Comparison of ENCODE assay signal across 13 mouse cellular contexts in the genomic region with DNA sequence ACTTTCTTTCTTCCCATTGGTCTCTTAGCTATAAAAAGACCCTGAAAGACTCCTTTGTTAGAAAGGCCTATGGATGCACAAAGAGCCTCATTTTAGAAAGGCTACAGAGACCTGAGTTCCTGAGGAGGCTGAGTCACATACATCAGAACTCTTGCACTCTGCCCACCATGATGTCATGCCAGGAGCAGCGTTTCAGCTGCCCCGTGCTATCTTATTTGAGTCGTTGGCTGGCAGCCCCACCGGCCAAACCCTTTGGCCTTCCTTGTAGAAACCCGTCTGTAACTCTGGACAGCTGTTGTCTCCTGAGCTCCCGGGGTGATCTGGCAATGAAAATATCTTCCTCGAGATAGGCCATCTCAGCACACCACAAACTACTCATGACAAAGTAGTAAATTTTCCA. TPM values are rescaled to one million over a fixed set of nuclear protein-coding genes. Genes with fewer than 3 reads are reported as not detected.
DNase-seq lines count a peak whose midpoint lies in the region; ATAC-seq and TF ChIP-seq lines count a peak whose summit lies in the region.
"Had no signal": no experiment of that assay in that cellular context is flagged by ENCODE, and none has a peak within 500 bp of the region (broad histone marks: within the 10 kb centered on the region; RNA-seq: fewer than 3 reads in every experiment).

No protein-coding gene starts in this region.

- ATAC-seq in hindbrain, embryonic 11.5 days (ENCODE audit: low FRiP score): no peak
- no peak for ATAC-seq in heart, embryonic 13.5 days (ENCODE audit: extremely low read depth, insufficient number of reproducible peaks, low FRiP score, low TSS enrichment)
- no peak for ATAC-seq in stomach, postnatal 0 days (ENCODE audit: low FRiP score, low TSS enrichment)
- no peak for ATAC-seq in CD4-positive, CD25-positive, alpha-beta regulatory T cell, adult 4 months

- peaks cover 10% of the 10 kb centered on the region for H3K4me1 ChIP-seq in hindbrain, embryonic 10.5 days (replicated peaks)
- no peaks in the 10 kb centered on the region for H3K4me1 ChIP-seq in hindbrain, embryonic 11.5 days (replicated peaks; ENCODE audit: control insufficient read depth, insufficient read depth, low read length)
- peaks cover 11% of the 10 kb centered on the region for H3K4me1 ChIP-seq in heart, embryonic 13.5 days
- no peaks in the 10 kb centered on the region for H3K4me1 ChIP-seq in stomach, postnatal 0 days (replicated peaks; ENCODE audit: control insufficient read depth, insufficient read depth)

- TF ChIP-seq EP300 in stomach, postnatal 0 days (optimal IDR thresholded peaks at IDR 0.05): no peak

- H3K9ac ChIP-seq in hindbrain, embryonic 11.5 days (ENCODE audit: low read depth, low read length): no peak overlapping the region
- H3K9ac ChIP-seq in heart, embryonic 13.5 days: no peak overlapping the region
- H3K9ac ChIP-seq in stomach, postnatal 0 days (ENCODE audit: low read length): no peak overlapping the region
- H3K9ac ChIP-seq: hindbrain, embryonic 15.5 days; liver, embryonic 14.5 days had no signal

- H3K27ac ChIP-seq in hindbrain, embryonic 10.5 days: 0 out of 2 replicates have a peak overlapping the region, but pooled peaks have one; percentile 70
- H3K27ac ChIP-seq in hindbrain, embryonic 11.5 days (ENCODE audit: low read depth, low read length): no peak overlapping the region
- peak overlapping the region; percentile 70 for H3K27ac ChIP-seq in heart, embryonic 13.5 days (replicated peaks)
- H3K27ac ChIP-seq in stomach, postnatal 0 days (replicated peaks): no peak overlapping the region
- H3K27ac ChIP-seq: hindbrain, embryonic 15.5 days; liver, embryonic 14.5 days had no signal

- DNase-seq in hindbrain, embryonic 10.5 days (ENCODE audit: low spot score): no peak
- no peak for DNase-seq in hindbrain, embryonic 11.5 days (ENCODE audit: low spot score)
- DNase-seq in ovary, postnatal 36 days (ENCODE audit: low spot score): peak; percentile 26
- no peak for DNase-seq in ovary, postnatal 10 days (ENCODE audit: low spot score)
- peak; percentile 24 for DNase-seq in stomach, postnatal 0 days (ENCODE audit: low spot score)
- DNase-seq in testis, postnatal 14 days (ENCODE audit: low spot score): no peak
- DNase-seq: cerebellum, adult 8-10 months; retina, postnatal 1 day; thymus, postnatal 25 days had no signal

- no peaks in the 10 kb centered on the region for H3K9me3 ChIP-seq in hindbrain, embryonic 10.5 days
- H3K9me3 ChIP-seq in hindbrain, embryonic 11.5 days (ENCODE audit: control insufficient read depth, low read length): no peaks in the 10 kb centered on the region
- H3K9me3 ChIP-seq in heart, embryonic 13.5 days: no peaks in the 10 kb centered on the region
- no peaks in the 10 kb centered on the region for H3K9me3 ChIP-seq in stomach, postnatal 0 days (ENCODE audit: control insufficient read depth, low read length)
- H3K9me3 ChIP-seq: hindbrain, embryonic 15.5 days had no signal

- no peak overlapping the region for H3K4me3 ChIP-seq in hindbrain, embryonic 10.5 days
- H3K4me3 ChIP-seq in hindbrain, embryonic 11.5 days (ENCODE audit: low read depth, low read length): no peak overlapping the region
- H3K4me3 ChIP-seq in heart, embryonic 13.5 days: no peak overlapping the region
- H3K4me3 ChIP-seq in stomach, postnatal 0 days (ENCODE audit: low read depth, low read length): no peak overlapping the region
- H3K4me3 ChIP-seq: hindbrain, embryonic 15.5 days had no signal

- 75% methylated on average over 7 of the region's 7 CpGs for WGBS in hindbrain, embryonic 10.5 days
- WGBS in hindbrain, embryonic 11.5 days: 74% methylated on average over 7 of the region's 7 CpGs
- WGBS in heart, embryonic 13.5 days: 33% methylated on average over 7 of the region's 7 CpGs
- 55% methylated on average over 7 of the region's 7 CpGs for WGBS in stomach, postnatal 0 days

- no peak overlapping the region for H3K4me2 ChIP-seq in hindbrain, embryonic 11.5 days (replicated peaks; ENCODE audit: low read depth, low read length)
- H3K4me2 ChIP-seq in heart, embryonic 13.5 days: no peak overlapping the region
- no peak overlapping the region for H3K4me2 ChIP-seq in stomach, postnatal 0 days (replicated peaks; ENCODE audit: low read depth)
- H3K4me2 ChIP-seq: hindbrain, embryonic 15.5 days had no signal

- H3K27me3 ChIP-seq in hindbrain, embryonic 10.5 days (ENCODE audit: insufficient read depth, poor library complexity, severe bottlenecking): no peaks in the 10 kb centered on the region
- H3K27me3 ChIP-seq in hindbrain, embryonic 11.5 days (ENCODE audit: control insufficient read depth, insufficient read depth, low read length): no peaks in the 10 kb centered on the region
- no peaks in the 10 kb centered on the region for H3K27me3 ChIP-seq in heart, embryonic 13.5 days (replicated peaks)
- no peaks in the 10 kb centered on the region for H3K27me3 ChIP-seq in stomach, postnatal 0 days (ENCODE audit: control insufficient read depth, insufficient read depth, low read length)
- H3K27me3 ChIP-seq: hindbrain, embryonic 15.5 days had no signal

- no peaks in the 10 kb centered on the region for H3K36me3 ChIP-seq in hindbrain, embryonic 10.5 days
- H3K36me3 ChIP-seq in hindbrain, embryonic 11.5 days (ENCODE audit: control insufficient read depth, insufficient read depth, low read length): no peaks in the 10 kb centered on the region
- H3K36me3 ChIP-seq in heart, embryonic 13.5 days: no peaks in the 10 kb centered on the region
- H3K36me3 ChIP-seq in stomach, postnatal 0 days (ENCODE audit: control insufficient read depth, insufficient read depth, low read length): no peaks in the 10 kb centered on the region
- H3K36me3 ChIP-seq: hindbrain, embryonic 15.5 days had no signal

- no peak for TF ChIP-seq CTCF in stomach, postnatal 0 days (IDR thresholded peaks at IDR 0.05; ENCODE audit: low read depth)

RNA-seq across cellular contexts. Expression of gene Gm10260, which starts 3.6 kb away (rescaled TPM):
- polyA plus RNA-seq in hindbrain, embryonic 10.5 days (2016; fragmentation: Nextera tagmentation; extraction: Ambion mirVana): 3.7 and 3.8 TPM in 2 replicates
- polyA plus RNA-seq in hindbrain, embryonic 11.5 days (2014; fragmentation: Nextera tagmentation; extraction: Ambion mirVana): 3.2 and 3.4 TPM in 2 replicates
- 0.70 and 2.9 TPM in 2 replicates for polyA plus RNA-seq in heart, embryonic 13.5 days (2015; fragmentation: Nextera tagmentation; extraction: Ambion mirVana)
- 4.2 and 8.9 TPM in 2 replicates for polyA plus RNA-seq in stomach, postnatal 0 days (2015; fragmentation: Nextera tagmentation; extraction: Ambion mirVana)
- polyA plus RNA-seq in CD4-positive, CD25-positive, alpha-beta regulatory T cell, adult 4 months (2017; shearing (Covaris generic)): 10 to 100 TPM; 25.5 to 27.3 TPM

Comparison
In these comparisons a context has a peak if more than half of its experiments do, and no peak if none do; other contexts are left out.
1. DNase-seq: peak in ovary, postnatal 36 days (single experiment) and stomach, postnatal 0 days (single experiment); none in hindbrain, embryonic 10.5 days (single experiment), hindbrain, embryonic 11.5 days (single experiment), ovary, postnatal 10 days (single experiment) and testis, postnatal 14 days (single experiment).
2. H3K27ac ChIP-seq: peak in hindbrain, embryonic 10.5 days (single experiment) and heart, embryonic 13.5 days (single experiment); none in hindbrain, embryonic 11.5 days (single experiment) and stomach, postnatal 0 days (single experiment).